Mouse (Mus musculus): ENCODE measurements at regions not wholly inside any gene's neighbourhood (a gene's known extent, or its start where the extent isn't known, plus 50 kb on each side); places are given as distances from the start of the nearest gene placed in this dataset.

DNA sequence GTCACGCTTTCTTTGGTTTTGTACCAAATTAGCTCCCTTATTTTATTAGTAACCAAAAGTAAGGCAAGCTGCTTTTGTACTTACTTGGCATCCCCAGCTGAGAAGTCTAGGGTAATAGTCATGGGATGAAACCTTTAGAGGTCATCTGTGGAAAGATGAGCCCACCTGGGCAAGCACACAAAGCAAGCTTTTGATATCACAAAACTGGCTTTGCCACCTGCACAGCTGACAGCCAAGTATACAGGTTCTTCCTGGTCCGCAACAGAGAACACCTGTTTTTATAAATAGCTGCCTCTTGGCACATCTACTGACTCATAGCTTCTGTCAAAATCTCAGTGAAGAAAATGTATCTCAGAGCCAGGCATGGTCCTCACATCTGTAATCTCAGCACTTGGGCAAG, 197.2 kb downstream of the Arl4a start:
- no peak for DNase-seq (ENCODE audit: extremely low spot score, low read depth, low spot score)

DNA sequence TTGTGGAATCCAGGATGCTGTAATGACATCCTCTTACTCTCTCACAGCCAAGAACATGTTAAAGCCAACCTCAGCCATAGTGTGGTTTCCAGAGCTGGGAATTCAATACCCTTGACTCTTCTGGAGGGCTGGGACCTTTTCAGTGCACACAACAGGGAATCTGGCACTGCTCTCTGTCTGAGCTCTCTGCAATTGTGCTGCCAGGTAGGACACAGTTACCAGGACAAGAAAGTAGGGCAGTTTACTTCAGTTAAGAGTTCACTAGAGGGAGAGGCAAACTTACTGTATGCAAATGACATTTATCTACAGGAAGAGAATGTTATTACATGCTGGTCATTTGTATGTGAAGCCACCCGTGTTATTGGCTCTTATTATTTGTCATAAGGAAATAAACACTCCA, 197.6 kb downstream of the Arl4a start:
- no peak for DNase-seq (ENCODE audit: extremely low spot score, low read depth, low spot score)

DNA sequence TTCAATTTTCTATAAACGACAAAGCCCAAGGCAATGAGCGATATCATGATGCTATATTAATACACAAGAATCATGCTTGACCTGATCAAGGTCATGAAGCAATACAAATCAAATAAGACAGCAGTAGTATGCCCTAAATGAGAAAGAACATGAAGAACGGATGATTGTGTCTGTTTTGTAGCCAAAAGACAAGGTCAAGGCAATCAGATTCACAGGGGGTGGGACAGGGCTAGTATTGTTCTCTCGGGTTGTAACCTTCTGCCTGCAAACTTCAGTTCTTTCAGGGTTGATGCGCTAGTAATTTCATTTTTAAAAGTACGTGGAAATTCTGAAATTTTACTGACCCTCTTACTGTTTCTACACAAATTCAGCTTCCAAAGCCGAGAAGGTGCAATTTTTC, 206.7 kb downstream of the Arl4a start:
- DNase-seq (ENCODE audit: extremely low spot score, low read depth, low spot score), result no peak

DNA sequence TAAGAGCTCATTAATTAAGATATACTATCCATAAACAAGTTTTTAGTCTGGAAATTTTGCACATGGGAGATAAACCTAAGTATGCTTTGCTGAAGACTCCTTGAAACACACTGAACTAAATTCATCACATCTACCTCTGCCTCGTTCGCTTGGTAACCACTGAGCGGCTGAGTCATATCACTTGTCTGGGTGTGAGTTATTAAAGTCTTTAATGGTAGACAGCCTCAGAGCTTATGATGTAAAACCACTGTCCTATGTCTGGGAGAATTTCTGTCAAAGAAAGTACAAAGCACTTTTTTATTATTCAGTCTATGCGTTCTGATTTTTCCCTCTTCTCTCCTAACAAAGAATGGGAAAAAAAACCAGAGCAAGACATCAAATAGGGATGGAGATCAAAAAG, 207.3 kb downstream of the Arl4a start:
- no peak for DNase-seq (ENCODE audit: extremely low spot score, low read depth, low spot score)

DNA sequence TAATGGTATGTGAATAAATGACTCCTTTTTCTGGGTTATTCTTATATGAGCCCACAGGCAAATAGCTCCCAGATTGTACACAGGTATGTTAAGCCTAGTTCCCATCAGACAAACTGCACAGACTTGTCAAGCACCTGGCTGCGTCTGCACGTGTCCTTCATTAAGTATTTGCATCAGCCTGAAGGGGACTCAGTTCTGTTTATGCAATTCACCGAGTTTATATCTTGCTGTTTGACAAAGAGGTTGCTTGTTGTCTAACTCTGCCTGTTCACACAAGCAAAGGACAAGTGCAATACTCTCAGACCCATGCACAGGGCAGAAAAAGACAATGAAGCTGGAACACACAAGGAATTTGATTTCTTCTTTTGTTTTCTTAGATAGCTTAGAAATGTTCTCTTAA, 215.2 kb downstream of the Arl4a start:
- DNase-seq (ENCODE audit: extremely low spot score, low read depth, low spot score), result no peak

DNA sequence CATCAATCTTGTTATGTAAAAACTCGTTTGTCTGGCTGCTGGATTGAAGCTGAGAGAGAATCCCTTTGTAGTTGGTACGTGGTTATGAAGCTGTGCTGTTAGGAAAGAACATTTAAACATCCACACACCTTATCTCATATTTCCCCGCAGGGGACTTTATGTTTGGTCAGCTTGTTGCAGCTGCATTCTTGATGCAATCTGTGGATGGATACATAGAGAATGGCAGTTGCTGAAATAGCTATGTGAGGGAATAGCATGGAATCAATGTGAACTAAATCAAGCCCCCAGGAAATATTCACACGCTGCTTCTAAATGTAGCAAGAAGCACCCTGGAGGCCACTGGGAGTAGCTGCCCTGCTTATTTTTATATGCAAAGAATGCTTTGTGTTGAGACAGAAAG, 236.3 kb downstream of the Arl4a start:
- no peak for DNase-seq (ENCODE audit: extremely low spot score, low read depth, low spot score)

DNA sequence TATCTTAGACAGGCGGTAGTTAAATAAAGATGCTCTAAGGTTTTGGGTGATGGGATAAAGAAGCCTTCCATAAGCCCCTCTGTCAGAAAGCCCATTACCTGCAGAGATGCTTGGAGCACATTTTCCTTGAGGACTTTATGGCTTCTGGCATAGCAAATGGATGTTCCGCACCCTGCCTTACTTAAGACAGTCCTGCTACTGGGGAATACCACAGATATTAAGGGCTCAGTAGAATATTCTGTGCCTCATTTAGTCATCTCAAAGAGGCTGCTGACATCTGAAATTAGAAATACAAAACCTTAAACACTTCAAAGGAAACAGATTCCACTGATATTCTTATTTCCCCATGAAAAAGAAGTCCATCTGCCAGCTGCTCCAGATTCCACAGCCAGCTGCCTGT, 240.0 kb downstream of the Arl4a start:
- no peak for DNase-seq (ENCODE audit: extremely low spot score, low read depth, low spot score)

DNA sequence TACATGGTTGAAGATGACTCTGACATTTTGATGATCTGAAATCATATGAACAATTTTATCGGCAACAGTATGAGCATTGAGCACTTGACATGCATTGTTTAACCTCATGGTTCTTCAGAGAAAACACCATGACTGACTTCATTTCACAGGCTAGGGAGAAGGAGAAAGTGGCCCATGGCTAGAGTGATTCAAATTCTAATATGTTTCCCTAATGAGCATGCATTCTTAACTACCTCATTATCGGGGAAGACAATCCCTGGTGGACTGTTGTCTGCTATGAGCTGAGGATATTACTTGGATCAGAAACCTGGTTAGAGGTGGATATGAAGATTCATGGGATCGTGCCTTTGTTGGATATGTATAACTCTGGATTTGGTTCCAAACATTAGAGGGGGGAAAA, 240.9 kb downstream of the Arl4a start:
- DNase-seq (ENCODE audit: extremely low spot score, low read depth, low spot score), result no peak

DNA sequence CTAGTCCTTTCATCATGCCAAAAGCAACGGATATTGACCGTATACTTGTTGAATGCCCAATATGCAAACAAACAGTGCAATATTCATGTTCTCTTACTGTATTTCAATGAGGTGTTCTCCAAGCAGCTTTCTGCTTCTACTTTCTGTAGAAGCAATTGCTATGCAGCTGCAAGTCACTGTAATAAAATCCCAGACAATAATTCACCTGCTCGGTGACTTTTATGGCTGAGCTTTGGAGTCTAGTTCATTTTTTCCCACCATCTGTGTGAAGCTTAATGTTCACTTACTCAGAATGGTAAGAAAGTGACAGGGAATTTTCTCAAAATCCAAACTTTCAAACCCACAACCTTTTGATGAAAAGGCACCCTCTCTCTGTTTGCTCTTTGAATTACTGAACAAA, 252.8 kb downstream of the Arl4a start:
- DNase-seq (ENCODE audit: extremely low spot score, low read depth, low spot score), result peak; percentile 53

DNA sequence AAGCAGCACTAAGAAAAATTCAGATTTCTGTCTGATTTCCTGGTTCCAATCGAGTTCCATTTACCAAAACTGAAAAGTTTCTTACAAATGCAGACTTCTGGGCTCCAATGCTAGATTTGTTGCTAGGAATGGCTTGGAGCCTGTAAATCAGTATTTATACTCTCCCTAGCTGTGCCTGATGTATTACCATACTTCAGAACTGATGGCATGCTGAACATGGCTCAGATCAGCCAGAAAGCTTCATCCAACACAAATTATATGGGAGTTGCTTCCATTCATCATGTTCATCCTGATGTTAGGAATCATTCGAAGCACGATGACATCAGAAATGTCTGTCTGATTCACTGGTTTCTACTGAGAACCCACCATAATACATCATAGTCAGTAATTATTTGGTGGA, 253.3 kb downstream of the Arl4a start:
- no peak for DNase-seq (ENCODE audit: extremely low spot score, low read depth, low spot score)

DNA sequence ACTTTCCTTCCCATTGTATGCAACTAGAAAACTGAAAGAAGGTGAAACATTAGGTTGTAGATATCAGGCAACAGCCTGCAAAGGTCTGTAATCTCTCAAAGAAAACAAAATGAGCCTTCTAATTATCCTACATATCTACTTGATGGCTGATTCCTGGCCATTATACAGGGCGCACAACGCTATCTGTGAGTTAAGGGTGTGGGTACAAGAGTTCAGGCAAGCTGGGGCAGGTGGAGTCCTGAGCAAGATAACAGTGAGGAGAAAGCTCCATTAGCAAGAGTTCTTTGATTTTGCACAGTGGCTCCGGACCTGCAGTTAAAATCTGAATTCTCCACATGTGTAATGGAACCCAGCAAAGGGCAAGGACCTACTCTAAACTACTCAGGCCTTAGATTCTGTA, 261.7 kb downstream of the Arl4a start:
- DNase-seq (ENCODE audit: extremely low spot score, low read depth, low spot score), result no peak

DNA sequence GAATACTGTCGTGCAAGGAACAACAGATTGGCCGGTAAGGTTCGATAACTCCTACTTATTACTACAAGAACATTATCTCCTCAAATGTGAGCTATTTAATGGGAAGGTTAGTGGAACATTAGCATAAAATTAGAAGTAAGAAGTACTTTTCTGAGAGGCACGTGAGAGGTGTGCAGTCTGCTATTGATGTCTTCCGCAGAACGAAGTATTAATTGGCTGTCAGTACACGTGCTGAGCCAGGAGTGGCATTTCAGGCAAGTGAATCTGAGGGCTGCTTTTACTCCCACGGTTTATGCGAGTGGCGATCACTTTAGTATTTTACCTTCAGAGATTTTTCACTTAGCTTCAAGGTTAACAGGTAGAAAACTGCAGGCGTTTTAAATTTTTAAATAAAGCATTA, 270.8 kb downstream of the Arl4a start:
- no peak for DNase-seq (ENCODE audit: extremely low spot score, low read depth, low spot score)

DNA sequence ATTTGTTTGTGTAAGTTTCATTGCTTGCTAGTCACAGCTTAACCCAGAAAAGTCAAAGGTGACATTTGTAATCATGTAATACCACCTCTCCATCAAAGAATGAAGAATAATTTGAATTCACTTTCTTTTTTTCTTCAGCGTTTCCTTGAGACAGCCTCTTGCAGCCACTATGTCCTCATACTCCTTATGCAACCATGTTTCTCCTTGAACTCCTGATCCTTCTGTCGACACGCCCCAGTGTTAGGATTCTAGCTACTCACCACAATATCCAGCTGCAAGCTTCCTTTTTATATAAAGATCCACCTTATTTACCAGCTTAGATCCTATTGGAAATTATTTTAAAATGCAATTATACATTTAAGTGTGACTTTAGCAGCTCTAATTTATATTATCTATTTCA, 274.3 kb downstream of the Arl4a start:
- DNase-seq (ENCODE audit: extremely low spot score, low read depth, low spot score), result no peak

DNA sequence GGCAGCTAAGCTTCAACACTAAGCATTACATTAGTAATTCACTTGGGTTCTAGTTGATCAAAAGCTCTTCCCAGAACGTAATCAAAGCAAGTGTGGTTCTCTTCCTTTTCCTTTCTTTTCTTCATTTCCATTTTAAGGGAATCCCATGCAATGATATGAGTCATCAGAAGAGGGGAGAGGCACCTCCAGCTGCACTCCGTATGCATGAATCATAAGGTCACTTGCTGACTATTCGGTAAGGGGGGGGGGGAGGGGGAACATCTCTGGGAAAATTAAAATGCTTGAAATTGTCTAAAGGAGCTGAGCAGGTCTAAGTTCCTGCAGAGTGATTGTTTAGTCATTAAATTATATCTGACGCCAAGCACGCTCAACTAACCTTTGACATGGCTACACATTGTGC, 275.9 kb downstream of the Arl4a start:
- DNase-seq (ENCODE audit: extremely low spot score, low read depth, low spot score), result no peak

DNA sequence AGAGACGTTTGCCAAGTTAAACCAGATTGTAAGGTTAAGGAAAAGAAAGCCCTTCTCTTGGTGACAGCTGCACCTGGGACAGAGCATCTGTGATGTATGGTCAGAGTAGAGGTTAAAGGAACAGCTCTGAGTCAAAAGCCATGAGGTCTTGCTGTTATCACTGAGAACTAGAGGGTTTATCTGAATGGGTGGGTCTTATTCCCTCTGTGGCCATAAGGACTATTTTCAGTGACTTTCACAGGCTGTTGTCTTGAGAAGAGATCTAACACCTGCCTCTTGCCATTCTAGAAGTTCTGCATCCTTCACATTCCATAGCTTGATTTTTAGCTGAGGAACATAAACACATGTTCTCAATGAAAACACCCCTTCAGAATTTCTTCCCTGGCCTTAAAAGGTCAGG, 276.5 kb downstream of the Arl4a start:
- DNase-seq (ENCODE audit: extremely low spot score, low read depth, low spot score), result no peak

DNA sequence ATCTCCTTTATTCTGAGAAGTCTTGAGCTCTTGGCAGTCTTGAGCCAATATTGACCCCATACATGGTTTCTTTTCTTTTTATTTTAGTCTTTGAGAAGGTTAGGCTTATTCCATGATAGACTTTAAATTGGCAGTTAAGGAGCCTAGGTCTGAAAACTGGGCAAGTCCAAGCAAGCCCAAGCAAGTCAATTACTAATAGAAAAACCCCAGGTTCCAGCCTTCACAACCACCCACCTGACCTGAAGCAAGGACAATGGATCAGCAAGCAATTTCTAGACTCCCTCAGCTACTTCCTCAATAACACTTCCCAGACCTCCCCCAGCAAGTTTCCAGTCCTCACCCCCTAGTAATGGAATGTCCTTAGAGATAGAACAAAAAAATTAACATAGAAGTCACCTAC, 279.9 kb downstream of the Arl4a start:
- no peak for DNase-seq (ENCODE audit: extremely low spot score, low read depth, low spot score)

DNA sequence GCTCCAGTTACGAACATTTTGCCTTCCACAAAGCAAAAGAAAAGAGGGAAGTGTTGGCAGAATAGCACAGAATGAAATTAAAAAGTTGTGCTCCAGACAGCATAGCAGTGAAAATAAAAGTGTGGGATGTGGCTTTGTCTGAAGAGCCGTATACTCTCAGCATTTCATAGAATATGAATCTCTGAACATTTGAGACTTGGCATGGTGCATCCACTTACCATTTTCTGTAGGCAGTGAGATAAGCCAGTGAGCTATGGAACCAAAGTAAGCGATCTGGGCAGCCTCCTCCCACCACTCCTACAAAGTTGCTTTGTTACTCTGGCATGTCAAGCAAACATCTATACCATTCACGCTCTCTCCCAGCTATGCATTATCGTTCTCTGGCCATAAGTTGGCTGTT, 286.0 kb downstream of the Arl4a start:
- no peak for DNase-seq (ENCODE audit: extremely low spot score, low read depth, low spot score)

DNA sequence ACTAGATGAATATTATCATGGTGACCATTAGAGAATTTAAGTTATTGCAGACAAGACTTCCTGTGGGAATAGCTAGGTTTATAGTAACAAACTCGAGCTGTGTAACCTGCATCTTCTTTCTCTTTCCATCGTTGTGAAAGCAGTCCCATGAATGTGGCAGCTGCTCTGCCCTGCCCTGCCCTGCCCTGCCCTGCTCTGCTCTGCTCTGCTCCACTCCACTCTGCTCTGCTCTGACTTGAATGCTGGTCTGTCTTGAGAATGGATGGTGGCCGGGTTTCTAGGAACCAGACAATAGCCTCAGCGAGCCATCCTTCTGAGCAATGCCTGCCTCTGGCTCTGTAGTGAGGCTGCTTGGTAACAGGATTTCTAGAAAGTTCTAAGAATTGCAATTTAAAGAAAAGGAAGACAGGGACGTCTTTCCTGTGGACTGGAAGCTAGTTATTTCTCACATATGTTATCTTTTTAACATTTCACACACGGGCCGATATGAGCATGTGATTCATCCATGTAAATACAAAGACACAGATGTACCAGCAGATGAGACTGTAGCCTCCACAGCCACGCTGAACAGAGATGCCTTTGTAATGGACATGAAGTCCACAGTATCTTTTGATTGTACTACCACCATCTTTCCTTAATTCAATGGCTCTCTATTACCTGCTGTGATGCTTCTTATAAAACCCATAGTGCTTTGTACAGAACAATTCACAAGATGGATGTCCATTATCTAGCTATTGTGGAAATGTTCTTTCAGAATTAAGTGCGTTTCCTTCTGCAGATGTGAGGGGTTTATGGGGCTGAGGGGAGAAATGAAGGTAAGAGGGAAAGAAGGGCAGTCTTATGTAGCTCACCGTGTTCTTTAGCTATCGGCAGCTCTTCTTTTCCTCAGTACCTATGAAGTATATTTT, 295.4 kb downstream of the Arl4a start:
- DNase-seq (ENCODE audit: extremely low spot score, low read depth, low spot score), result no peak

DNA sequence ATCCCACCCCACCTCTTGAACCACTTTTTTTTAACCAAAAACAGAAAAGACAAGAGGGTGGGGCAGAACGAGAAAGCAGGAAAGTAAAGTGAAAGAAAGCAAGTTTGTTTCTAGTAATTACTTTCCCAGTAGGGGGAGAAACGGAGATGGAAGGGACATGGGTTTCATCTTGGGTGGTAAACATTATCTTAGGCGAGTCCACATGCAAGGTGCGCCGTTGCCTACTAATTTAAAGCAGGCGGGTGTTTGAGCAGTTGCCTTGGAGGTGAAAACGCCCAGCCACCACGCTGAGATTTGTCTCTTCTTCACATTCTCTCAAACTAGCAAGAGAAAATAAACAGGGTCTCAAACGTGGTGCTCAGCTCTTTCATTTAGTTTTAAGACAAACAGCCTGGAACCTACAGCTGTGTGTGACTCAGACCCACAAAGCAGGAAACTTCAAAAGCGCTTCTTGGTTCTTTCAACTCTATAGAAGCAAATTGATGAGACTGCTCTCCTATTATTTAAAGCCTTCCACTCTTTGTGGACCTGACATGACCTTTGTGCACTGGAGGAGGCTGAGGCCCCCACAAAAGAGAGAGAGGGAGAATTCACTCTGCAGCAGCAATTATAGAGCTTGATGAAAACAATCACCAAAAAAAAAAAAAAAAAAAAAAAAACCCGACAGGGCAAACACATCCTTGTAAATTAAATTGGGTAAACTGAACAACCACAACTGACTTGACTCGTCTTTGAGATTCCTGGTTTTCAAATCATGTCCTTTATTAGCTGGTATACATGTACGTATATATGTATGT, 296.6 kb downstream of the Arl4a start:
- DNase-seq (ENCODE audit: extremely low spot score, low read depth, low spot score), result peak; percentile 6

DNA sequence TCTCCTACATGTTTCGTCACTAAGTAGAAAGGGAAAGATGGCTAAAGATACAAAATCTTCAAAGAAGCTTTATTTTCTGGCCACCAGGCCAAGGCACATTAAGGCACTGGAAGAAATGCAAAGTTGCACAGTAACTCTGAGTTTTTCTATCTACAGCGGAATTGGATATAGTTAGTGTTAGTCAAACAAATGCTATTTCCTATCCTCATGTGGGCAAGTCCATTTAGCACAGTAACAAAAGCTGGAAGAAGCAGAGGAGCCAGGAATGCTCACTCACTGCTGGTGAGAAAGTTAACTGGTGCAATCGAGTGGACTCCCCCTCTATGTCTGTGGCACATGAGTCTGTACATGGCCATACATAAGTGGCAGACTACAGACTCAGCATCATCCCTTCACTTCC, 300.9 kb downstream of the Arl4a start:
- no peak for DNase-seq (ENCODE audit: extremely low spot score, low read depth, low spot score)

DNA sequence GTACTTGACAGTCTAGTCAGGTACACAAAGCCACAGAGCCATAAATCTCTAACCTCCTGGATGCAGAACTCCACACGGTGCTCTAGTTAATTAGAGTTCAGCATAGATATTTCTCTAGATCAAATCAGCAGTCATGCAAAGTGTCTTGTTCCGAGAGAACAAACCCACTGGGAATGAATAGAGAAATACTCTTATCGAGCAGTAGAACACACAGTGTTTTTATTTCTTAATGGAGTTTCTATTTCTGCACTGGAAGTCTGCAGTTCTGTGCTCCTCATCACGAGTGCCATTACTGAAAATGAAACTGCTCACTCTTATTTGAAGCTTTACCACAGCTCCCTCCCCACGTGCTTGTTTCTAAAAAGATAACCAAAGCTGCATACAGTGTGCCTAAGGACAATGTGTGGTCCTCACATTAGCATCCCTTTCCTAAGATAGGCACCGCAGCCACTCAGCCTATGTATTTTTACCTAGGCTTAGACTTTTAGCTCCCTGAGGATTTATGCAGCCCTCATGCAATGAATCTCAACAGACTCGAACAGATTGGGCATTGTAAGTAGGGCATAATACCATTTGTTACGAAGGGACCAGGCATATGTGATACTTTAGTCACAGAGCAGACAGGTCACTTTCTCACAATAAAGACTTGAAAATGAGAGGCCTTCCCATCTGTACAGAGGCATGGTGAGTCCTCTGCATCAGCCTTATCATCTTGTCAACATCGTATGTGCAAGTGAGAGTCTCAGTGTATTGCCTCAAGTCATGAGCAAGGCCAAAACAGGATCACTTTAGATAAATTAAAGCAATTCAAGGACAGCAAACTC, 301.5 kb downstream of the Arl4a start:
- DNase-seq (ENCODE audit: extremely low spot score, low read depth, low spot score), result no peak

DNA sequence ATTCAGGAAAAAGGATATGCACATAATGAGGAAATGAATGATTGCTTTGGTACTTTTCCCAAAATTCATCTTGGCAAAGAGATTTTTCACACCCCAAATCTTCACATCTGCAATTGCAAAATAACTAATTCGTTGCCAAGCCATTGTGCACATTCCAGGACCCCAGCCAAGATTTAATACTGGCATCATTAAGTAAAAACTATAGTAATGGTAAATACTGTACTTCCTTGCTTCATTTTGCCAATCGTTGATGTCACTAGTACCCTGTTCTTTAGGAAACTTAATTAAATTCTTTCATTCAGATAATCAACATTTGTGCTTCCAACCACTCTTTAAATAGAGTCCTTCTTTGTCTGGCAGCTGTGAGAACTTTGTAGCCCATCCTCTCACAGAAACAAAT, 303.6 kb downstream of the Arl4a start:
- DNase-seq (ENCODE audit: extremely low spot score, low read depth, low spot score), result no peak

All from hindlimb bud, embryonic 11.5 days (tissue).